Mouse (Mus musculus): ENCODE results near the gene Milr1. TPM values are rescaled to one million over a fixed set of nuclear protein-coding genes. Genes with fewer than 3 reads are reported as not detected.

Milr1 gene
- total RNA-seq (2014; rRNA removed) (0.66 TPM in 1 of 2 replicates, not detected in the other), polyA plus RNA-seq (2015; fragmentation: Nextera tagmentation; extraction: Ambion mirVana) (0.37 and 0.82 TPM in 2 replicates)

GRCm38 (mm10) chr11:106751039-106752018 lies at the start of gene Milr1:
TSS of gene Milr1 (plus strand) at chr11:106751226.
- H3K9ac ChIP-seq (replicated peaks; ENCODE audit: low read length, poor library complexity, severe bottlenecking) = no peak within 1 kb of the TSS
- no peaks in the 10 kb centered on the region for H3K9me3 ChIP-seq (ENCODE audit: low read length)
- H3K4me1 ChIP-seq (ENCODE audit: insufficient read depth, low read length) = no peaks in the 10 kb centered on the region
- no peak for TF ChIP-seq CTCF (IDR thresholded peaks at IDR 0.05)
- no peak within 1 kb of the TSS for H3K27ac ChIP-seq (ENCODE audit: low read depth, low read length)
- no peak within 1 kb of the TSS for H3K4me3 ChIP-seq (ENCODE audit: low read depth, low read length)
- H3K4me2 ChIP-seq (ENCODE audit: low read depth, low read length, poor library complexity, severe bottlenecking) = no peak within 1 kb of the TSS
- WGBS = 89% methylated on average over 17 of the region's 17 CpGs
- ATAC-seq (ENCODE audit: low FRiP score) (no peak), DNase-seq (ENCODE audit: low spot score) (no peak)
- no peaks in the 10 kb centered on the region for H3K27me3 ChIP-seq (ENCODE audit: insufficient read depth, low read length)
- no peaks in the 10 kb centered on the region for H3K36me3 ChIP-seq (ENCODE audit: insufficient read depth, low read length)

DNA sequence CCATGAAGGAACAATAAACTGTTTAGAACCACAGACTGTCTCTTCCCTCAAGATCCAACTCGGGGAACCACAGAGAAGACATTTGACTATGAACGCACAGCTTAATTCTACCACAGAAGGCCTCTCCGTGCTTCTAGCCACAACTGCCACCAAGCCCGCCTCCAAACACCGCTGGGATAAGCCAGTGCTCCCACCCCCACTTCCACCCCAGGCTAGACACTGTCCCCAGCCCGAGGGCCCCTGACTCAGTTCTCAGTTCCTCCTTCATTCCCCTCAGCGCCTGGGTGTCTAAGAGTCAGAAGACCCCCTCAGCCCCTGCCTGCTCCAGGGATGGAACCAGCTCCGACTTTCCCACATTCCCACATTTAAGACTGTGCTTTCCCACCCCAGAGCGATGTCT lies 49.4 kb upstream of the Milr1 start:
- Histone ChIP-seq H3K4me3 (ENCODE audit: low read depth, low read length) (no peak overlapping the region), H3K36me3 (ENCODE audit: insufficient read depth, low read length) (no peaks in the 10 kb centered on the region), H3K27me3 (ENCODE audit: insufficient read depth, low read length) (no peaks in the 10 kb centered on the region), H3K9me3 (ENCODE audit: low read length) (no peaks in the 10 kb centered on the region), H3K27ac (ENCODE audit: low read depth, low read length) (no peak overlapping the region), H3K4me1 (ENCODE audit: insufficient read depth, low read length) (no peaks in the 10 kb centered on the region), H3K9ac (replicated peaks; ENCODE audit: low read length, poor library complexity, severe bottlenecking) (no peak overlapping the region), H3K4me2 (ENCODE audit: low read depth, low read length, poor library complexity, severe bottlenecking) (no peak overlapping the region)
- DNase-seq (ENCODE audit: low spot score) (no peak), ATAC-seq (ENCODE audit: low FRiP score) (no peak)
- no peak for TF ChIP-seq CTCF (IDR thresholded peaks at IDR 0.05)
- 67% methylated on average over 9 of the region's 9 CpGs for WGBS

- no peaks in the 10 kb centered on the region for H3K36me3 ChIP-seq (ENCODE audit: insufficient read depth, low read length)
- no peaks in the 10 kb centered on the region for H3K27me3 ChIP-seq (ENCODE audit: insufficient read depth, low read length)
- ATAC-seq (ENCODE audit: low FRiP score) (no peak), DNase-seq (ENCODE audit: low spot score) (no peak)
- no peak overlapping the region for H3K27ac ChIP-seq (ENCODE audit: low read depth, low read length)
- H3K4me1 ChIP-seq (ENCODE audit: insufficient read depth, low read length) = no peaks in the 10 kb centered on the region
- H3K4me2 ChIP-seq (ENCODE audit: low read depth, low read length, poor library complexity, severe bottlenecking) = no peak overlapping the region
- TF ChIP-seq CTCF (IDR thresholded peaks at IDR 0.05) = no peak
- WGBS = 84% methylated on average over 3 of the region's 3 CpGs
- H3K9me3 ChIP-seq (ENCODE audit: low read length) = no peaks in the 10 kb centered on the region
- H3K4me3 ChIP-seq (ENCODE audit: low read depth, low read length) = no peak overlapping the region
- no peak overlapping the region for H3K9ac ChIP-seq (replicated peaks; ENCODE audit: low read length, poor library complexity, severe bottlenecking)
These were observed 48.4 kb upstream of the Milr1 start for GRCm38 (mm10) chr11:106702584-106702983.

DNA sequence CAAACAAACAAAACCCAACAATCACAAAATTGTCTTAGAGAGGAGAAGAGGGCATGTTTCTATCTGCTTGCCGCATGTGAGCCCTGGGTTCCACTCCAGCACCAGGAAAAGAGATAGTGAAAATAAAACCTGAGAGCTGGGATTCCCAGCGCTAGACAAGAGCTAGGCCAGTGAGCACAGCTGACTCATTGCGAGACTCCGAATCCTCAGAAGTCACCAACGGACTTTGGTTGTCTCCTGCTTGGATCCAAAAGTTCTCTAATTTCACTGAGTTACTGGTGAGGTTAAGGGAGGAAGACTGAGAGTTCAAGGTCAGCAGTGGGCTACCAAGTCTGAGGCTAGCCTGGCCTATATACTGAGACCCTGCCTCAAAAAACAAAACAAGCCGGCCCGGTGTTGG lies 47.1 kb upstream of the Milr1 start:
- Histone ChIP-seq H3K4me3 (ENCODE audit: low read depth, low read length) (no peak overlapping the region), H3K27ac (ENCODE audit: low read depth, low read length) (no peak overlapping the region), H3K4me2 (ENCODE audit: low read depth, low read length, poor library complexity, severe bottlenecking) (no peak overlapping the region), H3K36me3 (ENCODE audit: insufficient read depth, low read length) (no peaks in the 10 kb centered on the region), H3K9ac (replicated peaks; ENCODE audit: low read length, poor library complexity, severe bottlenecking) (no peak overlapping the region), H3K4me1 (ENCODE audit: insufficient read depth, low read length) (no peaks in the 10 kb centered on the region), H3K9me3 (ENCODE audit: low read length) (no peaks in the 10 kb centered on the region), H3K27me3 (ENCODE audit: insufficient read depth, low read length) (no peaks in the 10 kb centered on the region)
- ATAC-seq (ENCODE audit: low FRiP score) (no peak), DNase-seq (ENCODE audit: low spot score) (no peak)
- no peak for TF ChIP-seq CTCF (IDR thresholded peaks at IDR 0.05)
- 91% methylated on average over 7 of the region's 7 CpGs for WGBS

DNA sequence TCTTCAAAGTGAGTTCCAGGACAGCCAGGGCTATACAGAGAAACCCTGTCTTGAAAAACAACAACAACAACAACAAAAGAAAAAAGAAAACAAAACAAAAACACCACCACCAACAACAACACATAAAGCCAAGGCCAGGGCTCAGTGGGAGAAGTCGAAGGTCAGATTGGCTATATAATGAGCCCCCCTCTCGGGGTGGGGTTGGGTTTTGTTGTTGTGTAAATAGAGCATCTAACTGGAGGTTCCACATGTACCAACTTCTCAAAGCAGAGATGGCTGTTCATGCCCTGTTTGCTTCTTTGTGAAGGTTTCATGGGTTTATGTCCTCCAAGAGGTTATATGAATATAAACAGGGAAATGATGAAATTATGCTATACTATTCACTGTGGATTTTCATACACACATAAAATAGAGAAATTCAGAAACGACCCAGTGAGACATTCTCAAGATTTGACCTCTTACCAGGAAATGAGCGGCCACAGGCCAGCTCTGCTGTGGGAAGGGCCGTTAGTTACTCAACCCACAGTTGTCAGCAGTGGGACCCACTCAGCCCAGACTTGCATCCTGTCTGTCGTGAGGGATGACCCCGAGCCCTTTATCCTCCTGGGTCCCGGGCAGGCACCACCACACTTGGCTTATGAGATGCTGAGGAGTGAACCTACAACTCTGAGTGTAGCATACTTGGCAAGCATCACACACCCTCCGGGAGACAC lies 46.5 kb upstream of the Milr1 start:
- H3K9me3 ChIP-seq (ENCODE audit: low read length) = no peaks in the 10 kb centered on the region
- H3K4me2 ChIP-seq (ENCODE audit: low read depth, low read length, poor library complexity, severe bottlenecking) = no peak overlapping the region
- DNase-seq (ENCODE audit: low spot score) = no peak
- 0 out of 2 replicates have a peak, but pooled peaks cover under 1% of the 10 kb centered on the region for H3K4me1 ChIP-seq (ENCODE audit: insufficient read depth, low read length)
- H3K27me3 ChIP-seq (ENCODE audit: insufficient read depth, low read length) = no peaks in the 10 kb centered on the region
- H3K9ac ChIP-seq (replicated peaks; ENCODE audit: low read length, poor library complexity, severe bottlenecking) = no peak overlapping the region
- TF ChIP-seq CTCF (IDR thresholded peaks at IDR 0.05) = no peak
- H3K4me3 ChIP-seq (ENCODE audit: low read depth, low read length) = no peak overlapping the region
- ATAC-seq (ENCODE audit: low FRiP score) = no peak
- no peak overlapping the region for H3K27ac ChIP-seq (ENCODE audit: low read depth, low read length)
- WGBS = 79% methylated on average over 9 of the region's 9 CpGs
- no peaks in the 10 kb centered on the region for H3K36me3 ChIP-seq (ENCODE audit: insufficient read depth, low read length)

Data from midbrain, postnatal 0 days (tissue).